Mouse (Mus musculus) stomach, postnatal 0 days (tissue): ENCODE results near the gene Gadd45gip1. TPM values are rescaled to one million over a fixed set of nuclear protein-coding genes. Genes with fewer than 3 reads are reported as not detected.
A peak's percentile ranks its signal among the peaks of the same experiment; 100 is the strongest.

Experiments used
- ATAC-seq: fragments of 200-750 bp; cut with Nextera tagmentation; 2 replicates; pipeline ENCODE4 v1.8.0; 2017; ENCODE audit not compliant: low FRiP score, low TSS enrichment
- DNase-seq: peaks from one replicate; pipeline ENCODE4 v3.0.0-alpha.2; 2016; ENCODE audit warnings: low spot score
- H3K27ac ChIP-seq: fragments of 300-500 bp; sonication (generic); replicated peaks from 2 replicates; pipeline ENCODE4 v1.5.1; 2014; ENCODE audit warnings: mild to moderate bottlenecking, control low read depth
- H3K27me3 ChIP-seq: fragments of 300-500 bp; sonication (generic); 2 replicates; pipeline ENCODE4 v1.6.1; 2014; ENCODE audit warnings: low read length; ENCODE audit not compliant: control insufficient read depth, insufficient read depth
- H3K36me3 ChIP-seq: fragments of 300-500 bp; sonication (generic); 2 replicates; pipeline ENCODE4 v1.6.1; 2014; ENCODE audit warnings: low read length, mixed read lengths; ENCODE audit not compliant: control insufficient read depth, insufficient read depth
- H3K4me1 ChIP-seq: fragments of 300-500 bp; sonication (generic); replicated peaks from 2 replicates; pipeline ENCODE4 v1.6.1; 2014; ENCODE audit warnings: antibody characterized with exemption; ENCODE audit not compliant: control insufficient read depth, insufficient read depth
- H3K4me2 ChIP-seq: fragments of 300-500 bp; sonication (generic); replicated peaks from 2 replicates; pipeline ENCODE4 v1.6.1; 2014; ENCODE audit warnings: low read depth, mild to moderate bottlenecking, control low read depth, moderate library complexity
- H3K4me3 ChIP-seq: fragments of 300-500 bp; sonication (generic); 2 replicates; pipeline ENCODE4 v1.5.1; 2014; ENCODE audit warnings: low read depth, low read length, control low read depth
- H3K9ac ChIP-seq: fragments of 300-500 bp; sonication (generic); 2 replicates; pipeline ENCODE4 v1.6.1; 2014; ENCODE audit warnings: mild to moderate bottlenecking, low read length, control low read depth, mixed read lengths
- H3K9me3 ChIP-seq: fragments of 300-500 bp; sonication (generic); 2 replicates; pipeline ENCODE4 v1.6.1; 2016; ENCODE audit warnings: low read length; ENCODE audit not compliant: control insufficient read depth
- CTCF ChIP-seq: IDR thresholded peaks from 2 replicates; pipeline ENCODE4 v1.5.1; 2016; ENCODE audit warnings: antibody characterized with exemption, low read depth, mild to moderate bottlenecking, moderate library complexity
- EP300 ChIP-seq: optimal IDR thresholded peaks from 2 replicates; pipeline ENCODE3; 2016; ENCODE audit warnings: antibody characterized with exemption
- WGBS: fragments of 180-500 bp; shearing (Covaris S2); extraction: QIAGEN DNeasy Blood & Tissue Kit; methylation state at CpG from one replicate; pipeline ENCODE4 v1.1.7; 2014; 5-methylcytosine and 5-hydroxymethylcytosine counted together
- polyA plus RNA-seq: library from polyadenylated mRNA; unstranded; fragments of >200 nt; fragmentation: Nextera tagmentation; extraction: Ambion mirVana; gene quantifications from 2 replicates; pipeline ENCODE4 v1.2.1, GENCODE M21; 2015

Gene Gadd45gip1
- polyA plus RNA-seq: 38.5 and 39.3 TPM in 2 replicates

GRCm38 (mm10) chr8:84831490-84831889 lies at the start of gene Gadd45gip1:
Gadd45gip1 (plus strand) TSS chr8:84831522.
- WGBS: 72% methylated on average over 11 of the region's 11 CpGs
- Histone ChIP-seq H3K4me2 (peak within 1 kb of the TSS; percentile 81), H3K27me3 (no peaks in the 10 kb centered on the region), H3K9me3 (no peaks in the 10 kb centered on the region), H3K27ac (peak within 1 kb of the TSS; percentile 95), H3K36me3 (peaks cover 11% of the 10 kb centered on the region), H3K4me3 (peak within 1 kb of the TSS; percentile 99), H3K4me1 (no peaks in the 10 kb centered on the region), H3K9ac (peak within 1 kb of the TSS; percentile 96)
- DNase-seq (no peak), ATAC-seq (0 out of 2 replicates have a peak, but pooled peaks have one; percentile 19)
- peak; percentile 29; the same call in 1 of the 2 replicates for TF ChIP-seq CTCF
- no peak for TF ChIP-seq EP300

- Histone ChIP-seq H3K4me2 (no peak overlapping the region), H3K9me3 (no peaks in the 10 kb centered on the region), H3K27me3 (no peaks in the 10 kb centered on the region), H3K9ac (no peak overlapping the region), H3K27ac (peak overlapping the region; percentile 63), H3K36me3 (no peaks in the 10 kb centered on the region), H3K4me3 (no peak overlapping the region), H3K4me1 (peaks cover 23% of the 10 kb centered on the region)
- no peak for DNase-seq
- 62% methylated on average over 5 of the region's 5 CpGs for WGBS
- TF ChIP-seq EP300 (no peak), CTCF (no peak)
- ATAC-seq: no peak
Observed at GRCm38 (mm10) chr8:84781686-84782505, 49.4 kb upstream of the Gadd45gip1 start.

GRCm38 (mm10) chr8:84782680-84783079 lies 48.6 kb upstream of the Gadd45gip1 start:
- Histone ChIP-seq H3K9me3 (no peaks in the 10 kb centered on the region), H3K27ac (no peak overlapping the region), H3K4me3 (no peak overlapping the region), H3K4me2 (no peak overlapping the region), H3K9ac (no peak overlapping the region), H3K36me3 (0 out of 2 replicates have a peak, but pooled peaks cover 2% of the 10 kb centered on the region), H3K4me1 (peaks cover 26% of the 10 kb centered on the region), H3K27me3 (no peaks in the 10 kb centered on the region)
- ATAC-seq (no peak), DNase-seq (no peak)
- 69% methylated on average over 10 of the region's 10 CpGs for WGBS
- TF ChIP-seq CTCF: no peak
- TF ChIP-seq EP300: no peak

GRCm38 (mm10) chr8:84783198-84783918 lies 48.0 kb upstream of the Gadd45gip1 start:
- TF ChIP-seq CTCF: no peak
- no peak for TF ChIP-seq EP300
- no peaks in the 10 kb centered on the region for H3K27me3 ChIP-seq
- no peak overlapping the region for H3K9ac ChIP-seq
- no peaks in the 10 kb centered on the region for H3K9me3 ChIP-seq
- H3K4me2 ChIP-seq: no peak overlapping the region
- peaks cover 31% of the 10 kb centered on the region for H3K4me1 ChIP-seq
- 65% methylated on average over 11 of the region's 11 CpGs for WGBS
- DNase-seq (no peak), ATAC-seq (no peak)
- H3K4me3 ChIP-seq: no peak overlapping the region
- H3K36me3 ChIP-seq: 0 out of 2 replicates have a peak, but pooled peaks cover 2% of the 10 kb centered on the region
- H3K27ac ChIP-seq: no peak overlapping the region

GRCm38 (mm10) chr8:84783919-84784581 lies 47.3 kb upstream of the Gadd45gip1 start:
- Histone ChIP-seq H3K27ac (no peak overlapping the region), H3K9ac (peak overlapping the region; percentile 35), H3K27me3 (no peaks in the 10 kb centered on the region), H3K4me1 (peaks cover 31% of the 10 kb centered on the region), H3K4me2 (peak overlapping the region; percentile 56), H3K36me3 (0 out of 2 replicates have a peak, but pooled peaks cover 2% of the 10 kb centered on the region), H3K4me3 (peak overlapping the region; percentile 27), H3K9me3 (no peaks in the 10 kb centered on the region)
- DNase-seq (no peak), ATAC-seq (no peak)
- TF ChIP-seq CTCF (no peak), EP300 (no peak)
- WGBS: 30% methylated on average over 33 of the region's 33 CpGs
